Mouse (Mus musculus) E14TG2a.4 (cell line): ENCODE data around the gene Mbnl1.

ENCODE experiments used
- CTCF ChIP-seq: conservative IDR thresholded peaks from 2 replicates; pipeline ENCODE4 v1.5.1; 2014; ENCODE audit warnings: low read length
- NANOG ChIP-seq: IDR thresholded peaks from 2 replicates; pipeline ENCODE4 v1.6.1; 2014; ENCODE audit warnings: borderline replicate concordance, low read length, mixed read lengths

GRCm38 (mm10) chr3:60461828-60462521, 10.7 kb upstream of the Mbnl1 start:
- TF ChIP-seq CTCF (no peak), NANOG (no peak)
